10 mouse cellular contexts compared by ENCODE assay signal in the genomic region with DNA sequence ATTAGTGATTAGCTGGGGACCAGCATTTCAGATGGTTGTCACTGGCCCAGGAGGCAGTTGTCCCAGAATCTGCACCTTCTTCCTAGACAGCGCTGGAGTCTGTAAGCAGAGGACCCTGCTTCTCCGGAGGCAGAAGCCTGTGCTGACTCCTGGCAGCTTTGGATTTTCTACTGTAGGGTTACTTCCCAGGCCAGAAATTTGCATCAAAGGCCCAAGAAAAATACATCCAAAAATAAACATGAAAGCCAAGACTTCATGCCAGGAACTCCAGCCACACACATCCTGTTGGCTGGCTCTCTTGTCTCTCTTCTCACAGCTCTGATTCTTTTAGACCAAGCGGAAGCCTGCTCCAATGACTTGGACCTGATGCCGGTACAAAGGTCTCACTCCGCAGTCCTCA.
A peak's percentile ranks its signal among the peaks of the same experiment; 100 is the strongest.
DNase-seq lines count a peak whose midpoint lies in the region; ATAC-seq and TF ChIP-seq lines count a peak whose summit lies in the region.
"Had no signal": no experiment of that assay in that cellular context is flagged by ENCODE, and none has a peak within 500 bp of the region (broad histone marks: within the 10 kb centered on the region; RNA-seq: fewer than 3 reads in every experiment).

No protein-coding gene starts in this region.

- DNase-seq in forebrain, embryonic 14.5 days (ENCODE audit: low spot score), result no peak
- peak; percentile 44 to 60 for DNase-seq in adrenal gland, postnatal 36 days
- peak; percentile 70 for DNase-seq in kidney, postnatal 14 days
- no peak for DNase-seq in thymus, adult 2 months
- no peak for DNase-seq in right cerebral cortex, postnatal 25 days
- no peak for DNase-seq in T-cell, adult 2 months (ENCODE audit: low spot score)

- TF ChIP-seq CTCF in thymus, adult 2 months (IDR thresholded peaks at IDR 0.05; ENCODE audit: borderline replicate concordance, control insufficient read depth, extremely low read depth, insufficient read depth, low read length, poor library complexity), result no peak

- TF ChIP-seq POLR2A in thymus, adult 2 months (IDR thresholded peaks at IDR 0.05; ENCODE audit: control insufficient read depth, extremely low read depth, insufficient read depth, low read length, poor library complexity), result no peak

- 73% methylated on average over 5 of the region's 5 CpGs for WGBS in forebrain, embryonic 16.5 days
- WGBS in forebrain, embryonic 14.5 days, result 86% methylated on average over 5 of the region's 5 CpGs
- WGBS in heart, embryonic 14.5 days, result 23% methylated on average over 5 of the region's 5 CpGs
- WGBS in thymus, adult 2 months, result 87% methylated on average over 5 of the region's 5 CpGs

- H3K27ac ChIP-seq in forebrain, embryonic 16.5 days (ENCODE audit: low read length), result 0 out of 2 replicates have a peak overlapping the region, but pooled peaks have one; percentile 14
- no peak overlapping the region for H3K27ac ChIP-seq in forebrain, embryonic 14.5 days (ENCODE audit: low read depth, low read length)
- H3K27ac ChIP-seq in heart, embryonic 14.5 days (replicated peaks in 1 of 2; ENCODE audit: control insufficient read depth in 1 of 2, insufficient read depth in 1 of 2, low read depth in 2 of 2, low read length in 2 of 2), result peak overlapping the region; percentile 54 to 70
- no peak overlapping the region for H3K27ac ChIP-seq in thymus, adult 2 months (ENCODE audit: control insufficient read depth, insufficient read depth, low read length)
- H3K27ac ChIP-seq: hindbrain, embryonic 15.5 days; macrophage had no signal

- H3K27me3 ChIP-seq in forebrain, embryonic 16.5 days (replicated peaks; ENCODE audit: control insufficient read depth, insufficient read depth, low read length), result no peaks in the 10 kb centered on the region
- H3K27me3 ChIP-seq in forebrain, embryonic 14.5 days (replicated peaks; ENCODE audit: control insufficient read depth, insufficient read depth, low read length), result no peaks in the 10 kb centered on the region
- H3K27me3 ChIP-seq in heart, embryonic 14.5 days (ENCODE audit: control insufficient read depth, insufficient read depth, low read length), result no peaks in the 10 kb centered on the region
- no peaks in the 10 kb centered on the region for H3K27me3 ChIP-seq in thymus, adult 2 months (ENCODE audit: control insufficient read depth, insufficient read depth, low read length)
- H3K27me3 ChIP-seq: hindbrain, embryonic 15.5 days had no signal

- H3K4me2 ChIP-seq in forebrain, embryonic 16.5 days (ENCODE audit: low read length), result no peak overlapping the region
- H3K4me2 ChIP-seq in forebrain, embryonic 14.5 days (ENCODE audit: low read length), result no peak overlapping the region
- H3K4me2 ChIP-seq in heart, embryonic 14.5 days (ENCODE audit: low read length), result peak overlapping the region; percentile 63
- H3K4me2 ChIP-seq: hindbrain, embryonic 15.5 days had no signal

- no peak overlapping the region for H3K4me3 ChIP-seq in forebrain, embryonic 16.5 days (replicated peaks; ENCODE audit: low read length)
- no peak overlapping the region for H3K4me3 ChIP-seq in forebrain, embryonic 14.5 days (ENCODE audit: low read depth, low read length)
- H3K4me3 ChIP-seq in heart, embryonic 14.5 days (ENCODE audit: control insufficient read depth in 1 of 2, insufficient read depth in 1 of 2, low read depth in 1 of 2, low read length in 2 of 2), result peak overlapping the region; percentile 39
- H3K4me3 ChIP-seq in thymus, adult 2 months (ENCODE audit: control insufficient read depth, insufficient read depth, low read length), result no peak overlapping the region

- no peaks in the 10 kb centered on the region for H3K36me3 ChIP-seq in forebrain, embryonic 16.5 days (ENCODE audit: control insufficient read depth, insufficient read depth)
- no peaks in the 10 kb centered on the region for H3K36me3 ChIP-seq in forebrain, embryonic 14.5 days (ENCODE audit: control insufficient read depth, insufficient read depth, low read length)
- no peaks in the 10 kb centered on the region for H3K36me3 ChIP-seq in heart, embryonic 14.5 days (ENCODE audit: control insufficient read depth, insufficient read depth, low read length)
- no peaks in the 10 kb centered on the region for H3K36me3 ChIP-seq in thymus, adult 2 months (ENCODE audit: control insufficient read depth, insufficient read depth, low read length)
- H3K36me3 ChIP-seq: hindbrain, embryonic 15.5 days had no signal

- no peaks in the 10 kb centered on the region for H3K4me1 ChIP-seq in forebrain, embryonic 16.5 days (replicated peaks; ENCODE audit: control insufficient read depth, insufficient read depth, low read length)
- H3K4me1 ChIP-seq in forebrain, embryonic 14.5 days (ENCODE audit: control insufficient read depth, insufficient read depth, low read length), result no peaks in the 10 kb centered on the region
- peaks cover 14 to 30% of the 10 kb centered on the region in 2 experiments for H3K4me1 ChIP-seq in heart, embryonic 14.5 days (ENCODE audit: control insufficient read depth in 2 of 2, insufficient read depth in 2 of 2, low read length in 2 of 2)
- H3K4me1 ChIP-seq in thymus, adult 2 months (replicated peaks; ENCODE audit: control insufficient read depth, insufficient read depth, low read length), result no peaks in the 10 kb centered on the region

- H3K9me3 ChIP-seq in forebrain, embryonic 16.5 days (ENCODE audit: control insufficient read depth, low read length), result no peaks in the 10 kb centered on the region
- no peaks in the 10 kb centered on the region for H3K9me3 ChIP-seq in forebrain, embryonic 14.5 days (replicated peaks; ENCODE audit: control insufficient read depth, low read length)
- H3K9me3 ChIP-seq in heart, embryonic 14.5 days (ENCODE audit: control insufficient read depth, low read length), result no peaks in the 10 kb centered on the region
- H3K9me3 ChIP-seq: hindbrain, embryonic 15.5 days had no signal

- no peak for ATAC-seq in forebrain, embryonic 16.5 days
- no peak for ATAC-seq in forebrain, embryonic 14.5 days
- ATAC-seq in heart, embryonic 14.5 days (ENCODE audit: insufficient number of reproducible peaks, insufficient read depth, low FRiP score, low read depth), result 0 out of 2 replicates have a peak, but pooled peaks have one; percentile 26

- H3K9ac ChIP-seq in forebrain, embryonic 16.5 days (replicated peaks; ENCODE audit: low read depth, low read length), result no peak overlapping the region
- no peak overlapping the region for H3K9ac ChIP-seq in forebrain, embryonic 14.5 days (ENCODE audit: low read length)
- peak overlapping the region; percentile 69 for H3K9ac ChIP-seq in heart, embryonic 14.5 days (ENCODE audit: low read length)
- H3K9ac ChIP-seq: hindbrain, embryonic 15.5 days had no signal

Comparison
In these comparisons a context has a peak if more than half of its experiments do, and no peak if none do; other contexts are left out.
1. H3K27ac ChIP-seq: peak in forebrain, embryonic 16.5 days (single experiment) and heart, embryonic 14.5 days (2 of 2); none in forebrain, embryonic 14.5 days (single experiment) and thymus, adult 2 months (single experiment).
2. H3K4me3 ChIP-seq: peak in heart, embryonic 14.5 days (2 of 2); none in forebrain, embryonic 16.5 days (single experiment), forebrain, embryonic 14.5 days (single experiment) and thymus, adult 2 months (single experiment).
3. DNase-seq: peak in adrenal gland, postnatal 36 days (2 of 2) and kidney, postnatal 14 days (single experiment); none in forebrain, embryonic 14.5 days (single experiment), thymus, adult 2 months (single experiment), right cerebral cortex, postnatal 25 days (single experiment) and T-cell, adult 2 months (single experiment).